Mouse (Mus musculus): ENCODE data around the gene Zfp39.

Gene Zfp39

GRCm38 (mm10) chr11:58926651-58927050, 22.6 kb upstream of the Zfp39 start:
- DNase-seq (ENCODE audit: low read depth in 1 of 2, low spot score in 2 of 2): no peak

- no peak for DNase-seq (ENCODE audit: low read depth in 1 of 2, low spot score in 2 of 2)
Measured at GRCm38 (mm10) chr11:58922420-58922819, 18.4 kb upstream of the Zfp39 start.

- DNase-seq (ENCODE audit: low read depth in 1 of 2, low spot score in 2 of 2): no peak
Measured at GRCm38 (mm10) chr11:58918759-58919158, 14.7 kb upstream of the Zfp39 start.

GRCm38 (mm10) chr11:58917745-58918366, 13.8 kb upstream of the Zfp39 start, which contains the start of gene Btnl10:
Btnl10 (plus strand) TSS chr11:58917908.
- DNase-seq (ENCODE audit: low read depth in 1 of 2, low spot score in 2 of 2): no peak

GRCm38 (mm10) chr11:58916879-58917744, 13.1 kb upstream of the Zfp39 start:
- DNase-seq (ENCODE audit: low read depth in 1 of 2, low spot score in 2 of 2): peak in 1 of 2 experiments; percentile 19

- DNase-seq (ENCODE audit: low read depth in 1 of 2, low spot score in 2 of 2): no peak
Measured at GRCm38 (mm10) chr11:58914461-58915028, 10.5 kb upstream of the Zfp39 start.

- no peak for DNase-seq (ENCODE audit: low read depth in 1 of 2, low spot score in 2 of 2)
Measured at GRCm38 (mm10) chr11:58913776-58914175, 9.8 kb upstream of the Zfp39 start.

GRCm38 (mm10) chr11:58904838-58905237, 813 bp upstream of the Zfp39 start:
- no peak for DNase-seq (ENCODE audit: low read depth in 1 of 2, low spot score in 2 of 2)

GRCm38 (mm10) chr11:58904410-58904718, 339 bp upstream of the Zfp39 start:
- DNase-seq (ENCODE audit: low read depth in 1 of 2, low spot score in 2 of 2): no peak

GRCm38 (mm10) chr11:58901080-58901479, 2.9 kb downstream of the Zfp39 start:
- DNase-seq (ENCODE audit: low read depth in 1 of 2, low spot score in 2 of 2): no peak

GRCm38 (mm10) chr11:58897485-58897884, 6.5 kb downstream of the Zfp39 start:
- DNase-seq (ENCODE audit: low read depth in 1 of 2, low spot score in 2 of 2): no peak

GRCm38 (mm10) chr11:58894456-58894855, 9.6 kb downstream of the Zfp39 start:
- no peak for DNase-seq (ENCODE audit: low read depth in 1 of 2, low spot score in 2 of 2)

GRCm38 (mm10) chr11:58890511-58890910, 13.5 kb downstream of the Zfp39 start:
- DNase-seq (ENCODE audit: low read depth in 1 of 2, low spot score in 2 of 2): no peak

GRCm38 (mm10) chr11:58883756-58884155, 20.3 kb downstream of the Zfp39 start:
- no peak for DNase-seq (ENCODE audit: low read depth in 1 of 2, low spot score in 2 of 2)

GRCm38 (mm10) chr11:58870961-58871360, 33.1 kb downstream of the Zfp39 start:
- no peak for DNase-seq (ENCODE audit: low read depth in 1 of 2, low spot score in 2 of 2)

GRCm38 (mm10) chr11:58867954-58868330, 36.1 kb downstream of the Zfp39 start:
- DNase-seq (ENCODE audit: low read depth in 1 of 2, low spot score in 2 of 2): no peak

GRCm38 (mm10) chr11:58867039-58867953, 36.7 kb downstream of the Zfp39 start, which contains the start of gene 2810021J22Rik:
2810021J22Rik (plus strand) TSS chr11:58867216.
- peak; percentile 22 to 35 for DNase-seq (ENCODE audit: low read depth in 1 of 2, low spot score in 2 of 2)

- no peak for DNase-seq (ENCODE audit: low read depth in 1 of 2, low spot score in 2 of 2)
Measured at GRCm38 (mm10) chr11:58860744-58861143, 43.3 kb downstream of the Zfp39 start.

- DNase-seq (ENCODE audit: low read depth in 1 of 2, low spot score in 2 of 2): no peak
Measured at GRCm38 (mm10) chr11:58849731-58850130, 54.3 kb downstream of the Zfp39 start.

- no peak for DNase-seq (ENCODE audit: low read depth in 1 of 2, low spot score in 2 of 2)
Measured at GRCm38 (mm10) chr11:58847636-58848035, 56.4 kb downstream of the Zfp39 start.

- peak; percentile 70 to 79 for DNase-seq (ENCODE audit: low read depth in 1 of 2, low spot score in 2 of 2)
Measured at GRCm38 (mm10) chr11:58846919-58847461, 57.0 kb downstream of the Zfp39 start, which contains the start of gene Gm12258. Gm12258 (plus strand) TSS chr11:58847158.

Data from monocyte, adult 2 months (primary cell).